Mouse (Mus musculus) neural tube, embryonic 13.5 days (tissue): ENCODE results near the gene Tril. TPM values are rescaled to one million over a fixed set of nuclear protein-coding genes. Genes with fewer than 3 reads are reported as not detected.
A peak's percentile ranks its signal among the peaks of the same experiment; 100 is the strongest.

ENCODE experiments used
- ATAC-seq: fragments of 200-750 bp; cut with Nextera tagmentation; 2 replicates; pipeline ENCODE4 v1.8.0; 2017; ENCODE audit warnings: low read depth, mild to moderate bottlenecking, moderate TSS enrichment, moderate library complexity
- H3K27ac ChIP-seq: fragments of 300-500 bp; sonication (generic); replicated peaks from 2 replicates; pipeline ENCODE4 v1.5.1; 2015; ENCODE audit warnings: moderate library complexity, mild to moderate bottlenecking, inconsistent platforms
- H3K27me3 ChIP-seq: fragments of 300-500 bp; sonication (generic); 2 replicates; pipeline ENCODE4 v1.6.1; 2015; ENCODE audit warnings: mild to moderate bottlenecking, inconsistent platforms
- H3K36me3 ChIP-seq: fragments of 300-500 bp; sonication (generic); 2 replicates; pipeline ENCODE4 v1.6.1; 2015; ENCODE audit warnings: mild to moderate bottlenecking, inconsistent platforms
- H3K4me1 ChIP-seq: fragments of 300-500 bp; sonication (generic); replicated peaks from 2 replicates; pipeline ENCODE4 v1.6.1; 2015; ENCODE audit warnings: inconsistent platforms
- H3K4me2 ChIP-seq: fragments of 300-500 bp; sonication (generic); 2 replicates; pipeline ENCODE4 v1.6.1; 2015; ENCODE audit warnings: inconsistent platforms, mild to moderate bottlenecking, moderate library complexity
- H3K4me3 ChIP-seq: fragments of 300-500 bp; sonication (generic); 2 replicates; pipeline ENCODE4 v1.5.1; 2015; ENCODE audit warnings: mild to moderate bottlenecking, inconsistent platforms
- H3K9ac ChIP-seq: fragments of 300-500 bp; sonication (generic); 2 replicates; pipeline ENCODE4 v1.6.1; 2015; ENCODE audit warnings: moderate library complexity, mild to moderate bottlenecking, inconsistent platforms
- H3K9me3 ChIP-seq: fragments of 300-500 bp; sonication (generic); 2 replicates; pipeline ENCODE4 v1.6.1; 2016; ENCODE audit warnings: inconsistent platforms
- WGBS: fragments of 180-500 bp; shearing (Covaris S2); methylation state at CpG from one replicate; pipeline ENCODE4 v1.1.7; 2015; 5-methylcytosine and 5-hydroxymethylcytosine counted together
- polyA plus RNA-seq: library from polyadenylated mRNA; unstranded; fragments of >200 nt; fragmentation: Nextera tagmentation; extraction: Ambion mirVana; gene quantifications from 2 replicates; pipeline ENCODE4 v1.2.1, GENCODE M21; 2015

Tril gene
- polyA plus RNA-seq, 1 experiment from 2014 or later = 13.6 TPM

GRCm38 (mm10) chr6:53818732-53819661 is 1.6 kb downstream of the Tril start:
- Histone ChIP-seq H3K4me1 (peaks cover 58% of the 10 kb centered on the region), H3K4me2 (peak overlapping the region; percentile 81), H3K27ac (no peak overlapping the region; the same call in 1 of the 2 replicates), H3K4me3 (peak overlapping the region; percentile 53), H3K9ac (peak overlapping the region; percentile 73), H3K9me3 (no peaks in the 10 kb centered on the region), H3K36me3 (no peaks in the 10 kb centered on the region), H3K27me3 (peaks cover 68% of the 10 kb centered on the region)
- peak; percentile 51 for ATAC-seq
- 4% methylated on average over 52 of the region's 52 CpGs for WGBS

GRCm38 (mm10) chr6:53818264-53818731 is 2.3 kb downstream of the Tril start:
- Histone ChIP-seq H3K9ac (peak overlapping the region; percentile 73), H3K27ac (no peak overlapping the region), H3K4me1 (peaks cover 58% of the 10 kb centered on the region), H3K4me2 (peak overlapping the region; percentile 81), H3K27me3 (peaks cover 66% of the 10 kb centered on the region), H3K4me3 (peak overlapping the region; percentile 53), H3K36me3 (no peaks in the 10 kb centered on the region), H3K9me3 (no peaks in the 10 kb centered on the region)
- peak; percentile 29 for ATAC-seq
- WGBS = under 1% methylated on average over 42 of the region's 42 CpGs

- no peaks in the 10 kb centered on the region for H3K9me3 ChIP-seq
- H3K36me3 ChIP-seq = no peaks in the 10 kb centered on the region
- H3K27ac ChIP-seq = no peak overlapping the region
- peaks cover 58% of the 10 kb centered on the region for H3K4me1 ChIP-seq
- H3K4me2 ChIP-seq = peak overlapping the region; percentile 81
- peak overlapping the region; percentile 73 for H3K9ac ChIP-seq
- H3K4me3 ChIP-seq = peak overlapping the region; percentile 53
- 0 out of 2 replicates have a peak, but pooled peaks have one; percentile 4 for ATAC-seq
- 17% methylated on average over 33 of the region's 33 CpGs for WGBS
- H3K27me3 ChIP-seq = peaks cover 63% of the 10 kb centered on the region
Observed at GRCm38 (mm10) chr6:53817763-53818174, 2.9 kb downstream of the Tril start.

GRCm38 (mm10) chr6:53816661-53817060 is 4.0 kb downstream of the Tril start:
- Histone ChIP-seq H3K27ac (no peak overlapping the region), H3K9ac (no peak overlapping the region), H3K36me3 (no peaks in the 10 kb centered on the region), H3K27me3 (peaks cover 52% of the 10 kb centered on the region), H3K4me1 (peaks cover 56% of the 10 kb centered on the region), H3K9me3 (no peaks in the 10 kb centered on the region), H3K4me3 (no peak overlapping the region), H3K4me2 (no peak overlapping the region)
- no peak for ATAC-seq
- WGBS = 77% methylated on average over 8 of the region's 8 CpGs

DNA sequence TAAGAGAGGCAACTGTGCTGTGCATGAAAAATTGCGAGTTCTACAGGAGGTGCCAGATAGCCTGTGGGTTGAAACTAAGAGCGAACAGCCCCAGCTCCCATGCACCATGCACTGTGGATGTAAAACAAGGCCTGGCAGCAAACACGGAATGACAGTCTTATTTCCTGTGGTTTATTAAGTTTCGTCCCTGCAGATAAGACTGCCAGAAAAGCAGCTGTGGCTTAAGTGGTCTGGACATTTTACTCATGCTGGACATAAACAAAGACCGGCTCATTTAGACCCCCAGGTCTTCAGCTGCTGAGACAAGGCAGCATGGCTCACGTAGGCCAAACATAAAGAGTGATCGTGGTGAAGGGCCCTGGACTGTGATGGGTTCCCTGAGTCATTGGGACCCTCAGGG is 4.9 kb downstream of the Tril start:
- H3K9me3 ChIP-seq = no peaks in the 10 kb centered on the region
- peaks cover 47% of the 10 kb centered on the region for H3K4me1 ChIP-seq
- 73% methylated on average over 7 of the region's 7 CpGs for WGBS
- no peak overlapping the region for H3K4me2 ChIP-seq
- no peak overlapping the region for H3K4me3 ChIP-seq
- no peaks in the 10 kb centered on the region for H3K36me3 ChIP-seq
- peaks cover 42% of the 10 kb centered on the region for H3K27me3 ChIP-seq
- no peak overlapping the region for H3K27ac ChIP-seq
- H3K9ac ChIP-seq = no peak overlapping the region
- no peak for ATAC-seq

DNA sequence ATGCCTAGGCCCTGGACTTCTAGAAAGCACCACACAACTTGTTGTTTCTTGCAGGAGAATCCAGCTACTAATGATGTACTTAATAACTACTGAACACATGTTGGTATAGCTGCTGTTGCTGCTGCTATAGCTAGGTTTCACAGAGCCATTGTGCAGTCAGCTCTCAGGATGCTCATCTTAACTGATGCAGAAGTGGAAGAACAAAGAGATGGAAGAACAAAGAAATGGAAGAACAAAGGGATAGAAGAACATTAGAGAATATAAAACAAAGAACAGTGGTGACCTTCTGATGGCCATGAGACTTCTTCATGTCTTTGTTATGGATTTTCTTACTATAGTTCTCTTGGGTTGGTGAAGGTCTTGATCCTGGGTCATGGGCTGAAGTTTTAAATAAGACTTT is 6.4 kb downstream of the Tril start:
- Histone ChIP-seq H3K36me3 (no peaks in the 10 kb centered on the region), H3K4me1 (peaks cover 32% of the 10 kb centered on the region), H3K27ac (no peak overlapping the region), H3K4me2 (no peak overlapping the region), H3K27me3 (peaks cover 27% of the 10 kb centered on the region), H3K4me3 (no peak overlapping the region), H3K9ac (no peak overlapping the region), H3K9me3 (no peaks in the 10 kb centered on the region)
- ATAC-seq = no peak

- 67% methylated on average over 3 of the region's 3 CpGs for WGBS
- Histone ChIP-seq H3K9ac (no peak overlapping the region), H3K9me3 (no peaks in the 10 kb centered on the region), H3K4me3 (no peak overlapping the region), H3K36me3 (no peaks in the 10 kb centered on the region), H3K4me1 (peaks cover 13% of the 10 kb centered on the region; the same call in 1 of the 2 replicates), H3K27me3 (peaks cover 8% of the 10 kb centered on the region), H3K4me2 (no peak overlapping the region), H3K27ac (no peak overlapping the region)
- no peak for ATAC-seq
Observed at GRCm38 (mm10) chr6:53812242-53812641, 8.4 kb downstream of the Tril start.

DNA sequence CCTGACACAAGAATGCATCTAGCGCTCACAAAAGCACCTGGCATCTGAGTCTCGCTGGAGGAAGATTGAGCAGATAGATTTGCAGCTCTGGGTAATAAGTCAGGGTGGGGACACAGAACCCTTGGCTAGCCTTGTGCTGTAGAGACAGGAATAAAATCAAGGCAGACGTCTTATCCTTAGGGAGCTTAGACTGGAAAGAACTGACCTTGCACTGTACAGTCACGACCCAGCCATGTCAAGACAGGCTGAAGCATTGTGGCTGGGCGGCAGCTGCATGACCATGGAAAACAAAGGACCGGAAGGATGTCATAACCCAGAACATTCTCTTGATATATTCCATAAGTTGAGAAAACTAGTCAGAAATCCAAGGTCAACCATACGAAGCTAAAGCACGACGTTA is 11.8 kb downstream of the Tril start:
- 80% methylated on average over 9 of the region's 9 CpGs for WGBS
- Histone ChIP-seq H3K27me3 (no peaks in the 10 kb centered on the region), H3K27ac (no peak overlapping the region)

GRCm38 (mm10) chr6:53807185-53807584 is 13.4 kb downstream of the Tril start:
- H3K9ac ChIP-seq = no peak overlapping the region
- no peaks in the 10 kb centered on the region for H3K9me3 ChIP-seq
- no peak for ATAC-seq
- no peaks in the 10 kb centered on the region for H3K27me3 ChIP-seq
- H3K36me3 ChIP-seq = no peaks in the 10 kb centered on the region
- H3K27ac ChIP-seq = 0 out of 2 replicates have a peak overlapping the region, but pooled peaks have one; percentile 2
- H3K4me1 ChIP-seq = peaks cover 14% of the 10 kb centered on the region
- 63% methylated on average over 3 of the region's 3 CpGs for WGBS
- no peak overlapping the region for H3K4me2 ChIP-seq
- no peak overlapping the region for H3K4me3 ChIP-seq

More for the DNA sequence above, 11.8 kb downstream of the Tril start:
- no peak for ATAC-seq
- Histone ChIP-seq H3K4me2 (no peak overlapping the region), H3K9ac (no peak overlapping the region), H3K36me3 (no peaks in the 10 kb centered on the region), H3K4me3 (no peak overlapping the region), H3K9me3 (no peaks in the 10 kb centered on the region), H3K4me1 (peaks cover 14% of the 10 kb centered on the region)

- WGBS = 19% methylated on average over 8 of the region's 8 CpGs
- no peak for ATAC-seq
- Histone ChIP-seq H3K4me3 (no peak overlapping the region), H3K9ac (no peak overlapping the region), H3K9me3 (no peaks in the 10 kb centered on the region), H3K36me3 (no peaks in the 10 kb centered on the region), H3K27ac (0 out of 2 replicates have a peak overlapping the region, but pooled peaks have one; percentile 2), H3K4me1 (peaks cover 16% of the 10 kb centered on the region), H3K27me3 (no peaks in the 10 kb centered on the region), H3K4me2 (no peak overlapping the region)
Observed at GRCm38 (mm10) chr6:53806591-53807023, 14.0 kb downstream of the Tril start.

GRCm38 (mm10) chr6:53806021-53806420 is 14.6 kb downstream of the Tril start:
- no peak overlapping the region for H3K9ac ChIP-seq
- no peak for ATAC-seq
- no peak overlapping the region for H3K4me2 ChIP-seq
- H3K9me3 ChIP-seq = no peaks in the 10 kb centered on the region
- H3K36me3 ChIP-seq = no peaks in the 10 kb centered on the region
- no peak overlapping the region for H3K4me3 ChIP-seq
- peaks cover 18% of the 10 kb centered on the region for H3K4me1 ChIP-seq
- H3K27me3 ChIP-seq = no peaks in the 10 kb centered on the region
- 82% methylated on average over 5 of the region's 5 CpGs for WGBS
- no peak overlapping the region for H3K27ac ChIP-seq

- Histone ChIP-seq H3K4me1 (peaks cover 18% of the 10 kb centered on the region), H3K27me3 (no peaks in the 10 kb centered on the region), H3K4me3 (no peak overlapping the region), H3K4me2 (no peak overlapping the region), H3K9ac (no peak overlapping the region), H3K36me3 (no peaks in the 10 kb centered on the region), H3K27ac (no peak overlapping the region), H3K9me3 (no peaks in the 10 kb centered on the region)
- ATAC-seq = no peak
- WGBS = 79% methylated on average over 6 of the region's 6 CpGs
Observed at GRCm38 (mm10) chr6:53804145-53804544, 16.5 kb downstream of the Tril start.
